Mouse (Mus musculus) limb, embryonic 14.5 days (tissue): ENCODE data around the gene Atp11a. TPM values are rescaled to one million over a fixed set of nuclear protein-coding genes. Genes with fewer than 3 reads are reported as not detected.
A peak's percentile ranks its signal among the peaks of the same experiment; 100 is the strongest.

Source experiments
- ATAC-seq: fragments of 200-750 bp; cut with Nextera tagmentation; 2 replicates; pipeline ENCODE4 v1.8.0; 2017; ENCODE audit warnings: low read depth, moderate number of reproducible peaks, moderate TSS enrichment; ENCODE audit not compliant: low FRiP score
- DNase-seq: peaks from one replicate; pipeline ENCODE4 v3.0.0-alpha.2; 2015; ENCODE audit warnings: low spot score
- H3K27ac ChIP-seq: fragments of 300-500 bp; sonication (generic); replicated peaks from 2 replicates; pipeline ENCODE4 v1.5.1; 2014; ENCODE audit warnings: low read depth, mild to moderate bottlenecking, low read length, moderate library complexity, mixed read lengths
- H3K27me3 ChIP-seq: fragments of 300-500 bp; sonication (generic); 2 replicates; pipeline ENCODE4 v1.6.1; 2014; ENCODE audit warnings: low read length, mixed read lengths; ENCODE audit not compliant: control insufficient read depth, insufficient read depth
- H3K36me3 ChIP-seq: fragments of 300-500 bp; sonication (generic); 2 replicates; pipeline ENCODE4 v1.6.1; 2014; ENCODE audit warnings: mild to moderate bottlenecking, low read length, moderate library complexity, mixed read lengths; ENCODE audit not compliant: control insufficient read depth, insufficient read depth
- H3K4me1 ChIP-seq: fragments of 300-500 bp; sonication (generic); 2 replicates; pipeline ENCODE4 v1.6.1; 2014; ENCODE audit warnings: antibody characterized with exemption, low read length, mixed read lengths; ENCODE audit not compliant: control insufficient read depth, insufficient read depth
- H3K4me2 ChIP-seq: fragments of 300-500 bp; sonication (generic); replicated peaks from 2 replicates; pipeline ENCODE4 v1.6.1; 2014; ENCODE audit warnings: low read depth, mild to moderate bottlenecking, low read length, moderate library complexity; ENCODE audit not compliant: severe bottlenecking
- H3K4me3 ChIP-seq: fragments of 300-500 bp; sonication (generic); replicated peaks from 2 replicates; pipeline ENCODE4 v1.5.1; 2014; ENCODE audit warnings: low read length
- H3K9ac ChIP-seq: fragments of 300-500 bp; sonication (generic); 2 replicates; pipeline ENCODE4 v1.6.1; 2014; ENCODE audit warnings: mild to moderate bottlenecking, low read depth, low read length, moderate library complexity; ENCODE audit not compliant: severe bottlenecking
- H3K9me3 ChIP-seq: fragments of 300-500 bp; sonication (generic); 2 replicates; pipeline ENCODE4 v1.6.1; 2016; ENCODE audit warnings: low read length; ENCODE audit not compliant: control insufficient read depth
- POLR2A ChIP-seq: fragments of 200-500 bp; IDR thresholded peaks from 2 replicates; pipeline ENCODE4 v1.8.0; 2012; ENCODE audit warnings: inconsistent platforms, mild to moderate bottlenecking, moderate library complexity, borderline replicate concordance; ENCODE audit not compliant: insufficient read depth, insufficient read length; ENCODE audit errors: extremely low read depth
- WGBS: fragments of 180-500 bp; shearing (Covaris S2); extraction: QIAGEN DNeasy Blood & Tissue Kit; methylation state at CpG from one replicate; pipeline ENCODE4 v1.1.7; 2014; 5-methylcytosine and 5-hydroxymethylcytosine counted together
- polyA plus RNA-seq, 2 experiments: library from polyadenylated mRNA; depleted of rRNA in 1 of 2; stranded (reverse) in 1 of 2; unstranded in 1 of 2; fragments of >200 nt; fragmentation: Nextera tagmentation in 1 of 2; extraction: Ambion mirVana in 1 of 2; gene quantifications; 2 replicates each; pipeline versions ENCODE4 v1.2.1 to v1.2.3; 2012 to 2014

Atp11a gene
- polyA plus RNA-seq, 2 experiments = 26.0 to 81.8 TPM

- 38% methylated on average over 6 of the region's 6 CpGs for WGBS
- DNase-seq (peak; percentile 38), ATAC-seq (no peak)
- H3K9me3 ChIP-seq = no peaks in the 10 kb centered on the region
- no peak for TF ChIP-seq POLR2A
- H3K4me1 ChIP-seq = peaks cover 11% of the 10 kb centered on the region
- no peaks in the 10 kb centered on the region for H3K36me3 ChIP-seq
- H3K4me3 ChIP-seq = no peak overlapping the region
- no peak overlapping the region for H3K4me2 ChIP-seq
- no peaks in the 10 kb centered on the region for H3K27me3 ChIP-seq
- H3K9ac ChIP-seq = no peak overlapping the region
- no peak overlapping the region for H3K27ac ChIP-seq
These were observed 3.8 kb upstream of the Atp11a start for GRCm38 (mm10) chr8:12753054-12753453.

DNA sequence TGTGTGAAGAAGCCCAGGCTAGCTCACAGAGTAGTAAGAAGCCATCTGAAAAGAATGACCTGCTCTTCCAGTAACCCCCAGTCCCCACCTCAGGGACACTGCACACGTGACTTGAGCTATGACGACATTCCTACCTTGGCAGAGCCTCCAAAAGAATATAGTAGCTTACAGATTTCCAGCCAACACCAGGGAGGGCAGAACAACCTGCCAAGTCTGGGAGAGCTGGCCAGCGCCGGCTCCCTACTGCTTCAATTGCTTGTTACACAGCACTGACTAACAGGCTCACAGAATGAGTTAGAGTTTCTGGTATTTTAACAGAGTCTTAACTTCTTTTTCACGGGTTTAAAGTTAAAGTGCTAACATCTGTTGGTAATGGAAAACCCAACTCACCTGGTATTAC, 2.7 kb upstream of the Atp11a start:
- Histone ChIP-seq H3K4me3 (no peak overlapping the region), H3K9ac (no peak overlapping the region), H3K27me3 (no peaks in the 10 kb centered on the region), H3K4me1 (peaks cover 16% of the 10 kb centered on the region), H3K27ac (no peak overlapping the region), H3K36me3 (no peaks in the 10 kb centered on the region), H3K4me2 (no peak overlapping the region), H3K9me3 (no peaks in the 10 kb centered on the region)
- peak; percentile 54 for DNase-seq
- 40% methylated on average over 5 of the region's 5 CpGs for WGBS
- TF ChIP-seq POLR2A = no peak
- ATAC-seq = peak; percentile 38; the same call in 1 of the 2 replicates

DNA sequence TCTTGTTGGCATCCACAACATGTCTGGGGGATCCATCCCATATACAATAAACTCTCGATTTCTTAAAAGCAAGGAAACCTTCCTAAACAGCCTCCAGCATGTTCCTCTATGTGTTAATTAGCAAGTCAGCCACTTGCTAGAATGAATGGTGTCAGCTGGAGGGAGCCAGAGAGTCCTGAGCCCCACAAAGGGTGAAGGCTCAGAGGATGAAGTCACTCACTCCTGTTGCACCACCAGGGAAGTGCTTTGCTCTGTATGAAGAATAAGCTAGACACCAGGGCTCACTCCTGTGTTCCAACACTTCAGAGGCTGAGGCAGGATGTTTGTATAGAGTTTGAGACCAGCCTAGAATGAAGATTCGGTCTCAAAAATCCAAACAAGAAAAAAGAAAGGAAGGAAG, 1.5 kb upstream of the Atp11a start:
- ATAC-seq = no peak
- H3K36me3 ChIP-seq = no peaks in the 10 kb centered on the region
- no peak overlapping the region for H3K9ac ChIP-seq
- WGBS = 62% methylated on average over 2 of the region's 2 CpGs
- TF ChIP-seq POLR2A = no peak
- H3K4me1 ChIP-seq = peaks cover 19% of the 10 kb centered on the region
- H3K9me3 ChIP-seq = no peaks in the 10 kb centered on the region
- H3K4me2 ChIP-seq = no peak overlapping the region
- no peak overlapping the region for H3K27ac ChIP-seq
- no peak overlapping the region for H3K4me3 ChIP-seq
- no peak for DNase-seq
- no peaks in the 10 kb centered on the region for H3K27me3 ChIP-seq

GRCm38 (mm10) chr8:12755826-12756225, 988 bp upstream of the Atp11a start:
- H3K9me3 ChIP-seq = no peaks in the 10 kb centered on the region
- DNase-seq (no peak), ATAC-seq (no peak)
- H3K36me3 ChIP-seq = no peaks in the 10 kb centered on the region
- H3K4me2 ChIP-seq = no peak overlapping the region
- no peak overlapping the region for H3K9ac ChIP-seq
- H3K27me3 ChIP-seq = no peaks in the 10 kb centered on the region
- WGBS = 87% methylated on average over 5 of the region's 5 CpGs
- TF ChIP-seq POLR2A = no peak
- H3K4me1 ChIP-seq = peaks cover 23% of the 10 kb centered on the region
- H3K4me3 ChIP-seq = no peak overlapping the region
- H3K27ac ChIP-seq = no peak overlapping the region

DNA sequence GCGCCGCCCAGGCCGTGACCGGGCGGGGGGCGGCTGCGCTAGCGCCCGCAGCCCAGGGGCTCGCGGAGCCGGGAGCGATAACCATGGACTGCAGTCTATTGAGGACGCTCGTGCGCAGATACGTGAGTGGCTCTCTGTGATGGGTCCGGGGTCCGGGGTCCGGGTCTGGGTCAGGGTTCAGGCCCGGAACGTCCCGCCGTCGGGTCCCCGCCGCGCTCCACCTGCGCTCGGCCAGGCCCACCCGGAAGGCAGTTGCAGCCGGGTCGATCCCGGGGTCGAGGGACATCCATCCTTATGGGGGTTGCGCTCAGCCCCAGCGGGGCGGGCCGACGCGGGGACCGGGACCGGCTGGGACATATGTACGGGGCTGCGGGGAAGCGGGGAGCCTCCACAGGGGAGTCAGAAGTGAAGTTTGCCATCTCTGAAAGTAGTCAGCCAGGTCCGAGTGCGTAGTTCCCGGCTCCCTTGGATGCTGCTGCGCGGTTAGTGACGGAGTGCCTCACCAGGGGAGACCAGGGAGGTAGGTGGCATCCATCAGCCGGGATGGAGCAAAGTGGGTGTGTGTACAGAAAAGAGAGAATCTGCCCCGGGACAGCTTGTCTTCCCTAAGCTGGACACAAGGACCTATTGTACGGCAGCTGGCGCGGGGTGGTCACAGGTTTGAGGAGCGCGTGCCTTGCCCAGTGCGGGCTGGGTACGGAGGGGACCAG, 572 bp downstream of the Atp11a start:
- Histone ChIP-seq H3K4me3 (peak overlapping the region; percentile 83), H3K36me3 (no peaks in the 10 kb centered on the region), H3K4me2 (peak overlapping the region; percentile 76), H3K27ac (peak overlapping the region; percentile 48; the same call in 1 of the 2 replicates), H3K9me3 (no peaks in the 10 kb centered on the region), H3K27me3 (no peaks in the 10 kb centered on the region), H3K9ac (peak overlapping the region; percentile 88), H3K4me1 (peaks cover 28% of the 10 kb centered on the region)
- under 1% methylated on average over 46 of the region's 61 CpGs for WGBS
- TF ChIP-seq POLR2A = no peak
- no peak for DNase-seq
- ATAC-seq = peak; percentile 31

GRCm38 (mm10) chr8:12759963-12760362, 3.1 kb downstream of the Atp11a start:
- Histone ChIP-seq H3K27me3 (no peaks in the 10 kb centered on the region), H3K9ac (no peak overlapping the region), H3K4me2 (no peak overlapping the region), H3K27ac (no peak overlapping the region), H3K4me1 (peaks cover 23% of the 10 kb centered on the region), H3K4me3 (no peak overlapping the region), H3K9me3 (no peaks in the 10 kb centered on the region), H3K36me3 (no peaks in the 10 kb centered on the region)
- TF ChIP-seq POLR2A = no peak
- no peak for ATAC-seq
- 80% methylated on average over 3 of the region's 3 CpGs for WGBS
- no peak for DNase-seq
